Mouse (Mus musculus): ENCODE measurements at regions not wholly inside any gene's neighbourhood (a gene's known extent, or its start where the extent isn't known, plus 50 kb on each side); places are given as distances from the start of the nearest gene placed in this dataset.

DNA sequence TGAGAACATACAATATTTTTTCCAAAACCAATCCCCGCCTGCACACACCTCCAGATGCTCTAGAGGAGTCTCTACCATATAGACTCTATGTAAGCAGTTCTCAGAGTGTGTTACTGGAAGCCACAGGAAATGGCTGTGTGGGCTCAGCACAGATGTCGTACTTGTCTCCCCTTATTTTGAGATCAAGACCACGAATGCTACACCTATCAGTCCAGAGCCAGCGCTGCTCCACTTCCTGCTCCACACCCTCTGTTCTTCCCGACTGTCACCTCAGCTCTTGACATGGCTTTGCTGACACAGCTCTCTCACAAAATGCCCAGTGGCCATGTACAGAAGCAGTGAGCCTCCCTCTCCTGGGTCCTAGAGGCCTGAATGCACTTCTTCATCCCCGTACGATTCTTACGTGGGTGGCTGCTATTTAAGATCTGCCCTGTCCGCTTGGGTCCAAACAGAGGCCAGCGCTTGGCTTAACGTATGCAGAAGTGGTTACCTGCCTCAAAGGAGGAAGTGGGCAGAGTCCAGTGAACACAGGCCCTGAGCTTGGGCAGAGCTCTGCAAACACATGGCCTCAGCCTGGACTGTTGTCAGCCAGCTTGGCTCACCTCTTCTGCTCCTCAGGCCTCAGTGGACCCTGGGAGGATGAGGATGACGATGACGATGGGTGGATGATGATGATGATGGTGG is 80.5 kb upstream of the Msx2 start:
- no peak for DNase-seq

DNA sequence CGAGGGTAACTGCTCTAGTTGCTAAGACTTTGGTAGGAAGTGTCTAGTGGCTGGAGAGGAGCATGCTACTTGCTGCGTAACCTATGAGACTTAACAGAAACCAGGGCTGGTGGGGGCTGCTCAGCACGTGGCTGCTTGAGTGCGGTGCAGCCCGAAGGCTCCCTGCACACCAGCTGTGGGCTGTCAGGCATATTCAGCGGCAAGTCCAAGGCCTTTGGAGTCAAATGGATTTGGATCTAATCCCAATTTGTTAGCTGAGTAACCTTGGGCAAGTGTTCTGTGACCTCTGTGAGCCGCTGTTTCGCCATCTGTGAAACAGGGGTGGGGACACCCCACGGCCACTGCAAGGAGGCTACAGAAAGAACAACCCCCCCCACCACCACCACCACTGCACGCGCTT is 75.5 kb upstream of the Msx2 start:
- no peak for DNase-seq

DNA sequence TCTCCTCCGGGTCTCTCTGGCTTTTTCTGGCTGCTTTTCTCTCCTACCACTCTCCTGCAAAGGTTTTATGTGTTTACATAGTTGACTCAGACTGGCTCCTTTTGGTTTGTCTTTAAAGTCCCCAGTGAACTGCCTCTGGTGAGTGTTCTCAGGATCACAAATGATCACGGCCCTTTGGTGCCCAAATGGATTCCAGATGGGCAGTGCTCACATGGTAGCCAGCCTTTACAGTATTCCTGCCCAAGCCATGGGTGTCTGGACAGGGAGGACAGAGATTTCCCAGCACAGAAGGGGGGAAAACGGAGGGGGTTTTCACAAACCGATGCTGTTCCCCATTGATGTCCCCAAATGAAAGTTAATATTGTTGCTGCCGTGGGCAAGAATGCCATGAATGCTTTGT is 70.4 kb upstream of the Msx2 start:
- DNase-seq: no peak

DNA sequence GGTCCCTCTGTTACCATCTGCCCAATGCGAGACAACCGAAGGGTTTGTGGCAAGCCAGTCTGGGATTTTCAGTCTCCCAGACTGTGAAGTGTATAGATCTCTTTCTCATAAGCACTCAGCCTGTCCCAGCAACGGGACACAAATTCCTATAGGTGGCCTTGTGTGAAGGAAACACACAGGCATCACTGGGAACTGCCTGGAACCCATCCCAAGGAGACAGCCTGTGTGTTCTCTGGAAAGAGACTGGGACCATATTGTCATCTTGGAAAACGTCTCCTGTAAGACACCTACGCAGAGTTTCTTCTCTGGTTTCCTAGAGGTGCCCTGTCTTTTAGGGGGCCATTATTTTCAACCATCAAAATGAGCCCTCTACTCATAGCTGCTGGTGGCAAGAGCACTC is 66.9 kb upstream of the Msx2 start:
- DNase-seq: no peak

DNA sequence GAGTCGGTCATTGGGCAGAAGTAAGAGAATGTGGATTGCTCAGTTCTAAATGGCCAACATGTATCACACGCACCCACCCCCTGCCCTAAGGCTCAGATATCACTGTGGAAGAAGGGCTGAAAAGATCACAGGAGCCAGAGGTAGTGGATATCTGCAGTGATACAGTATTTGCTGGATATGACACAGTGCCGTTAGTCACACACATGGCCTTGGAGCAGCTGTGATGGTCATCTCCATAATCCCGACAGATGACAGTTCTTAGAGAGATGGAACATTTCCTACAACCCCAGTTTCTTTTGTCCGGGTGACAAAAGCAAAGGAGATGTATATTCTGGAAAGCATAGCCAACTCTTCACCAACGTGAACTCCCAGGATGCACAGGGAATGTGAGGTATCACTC is 65.1 kb upstream of the Msx2 start:
- DNase-seq: no peak

DNA sequence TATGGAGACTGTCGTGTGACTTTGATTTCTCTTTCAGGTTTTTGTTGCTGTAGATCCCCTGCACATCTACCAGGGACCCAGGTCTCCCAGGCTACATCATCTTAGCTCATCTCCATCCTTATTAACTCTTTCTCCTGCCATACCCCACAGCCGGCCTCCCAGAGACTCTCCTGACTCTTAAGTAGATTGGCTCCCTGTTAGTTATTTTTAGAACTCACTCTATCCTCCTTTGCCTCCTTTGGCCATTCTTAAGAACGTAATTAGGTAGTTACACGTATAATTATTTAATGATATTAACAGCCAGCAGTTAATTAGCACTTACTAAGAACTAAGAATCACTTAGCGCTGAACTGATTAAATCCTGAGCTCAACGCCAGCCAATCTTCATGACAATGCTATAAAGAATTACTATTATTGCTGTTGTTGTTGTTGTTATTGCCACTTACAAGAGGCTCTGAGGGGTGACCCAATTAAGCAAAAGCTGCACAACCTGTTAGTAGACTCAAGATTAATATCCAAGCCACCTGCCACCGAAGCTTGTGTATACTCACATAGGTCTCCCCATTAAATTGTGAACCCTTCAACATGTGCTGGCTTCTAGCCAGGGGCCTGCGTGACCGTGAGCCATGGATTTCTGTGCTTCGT is 63.0 kb upstream of the Msx2 start:
- DNase-seq: no peak

DNA sequence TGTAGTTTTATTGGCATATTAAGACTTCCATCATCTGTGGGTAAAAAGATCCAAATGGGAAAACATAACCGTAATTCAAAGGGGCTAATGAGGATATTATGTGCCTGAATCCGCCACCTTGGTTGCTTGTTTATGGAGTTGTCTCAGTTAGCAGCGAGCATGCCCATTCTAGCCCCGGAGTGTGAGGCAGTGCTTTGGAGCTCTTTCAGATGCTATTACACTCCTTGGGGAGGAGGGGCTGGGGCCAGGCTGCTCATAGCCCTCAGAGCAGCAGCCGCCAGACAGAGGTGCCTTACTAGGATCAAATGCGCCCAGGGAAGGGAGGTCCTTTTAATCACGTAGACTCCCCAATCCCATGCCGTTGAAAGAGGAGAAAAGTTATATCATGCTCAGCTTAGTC is 60.9 kb upstream of the Msx2 start:
- DNase-seq: no peak

DNA sequence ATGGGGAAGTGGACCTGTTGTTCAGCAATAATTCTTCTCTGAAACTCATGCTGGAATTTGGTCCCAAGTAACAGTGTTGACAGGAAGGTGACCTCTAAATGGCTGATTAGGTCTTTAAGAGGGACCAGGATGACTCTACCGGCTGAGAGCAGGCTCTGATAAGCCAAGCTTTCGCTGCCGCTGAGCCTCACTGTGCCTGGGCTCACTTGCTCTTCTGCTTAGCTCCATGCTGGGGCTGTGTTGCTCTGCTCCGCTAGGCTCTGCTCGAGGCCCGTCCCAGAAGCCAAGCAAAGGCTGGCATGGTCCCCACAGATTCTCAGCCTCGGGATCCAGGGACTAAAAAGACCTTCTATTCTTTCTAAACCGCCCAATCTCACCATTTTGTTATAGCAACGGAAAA is 54.0 kb upstream of the Msx2 start:
- no peak for DNase-seq

DNA sequence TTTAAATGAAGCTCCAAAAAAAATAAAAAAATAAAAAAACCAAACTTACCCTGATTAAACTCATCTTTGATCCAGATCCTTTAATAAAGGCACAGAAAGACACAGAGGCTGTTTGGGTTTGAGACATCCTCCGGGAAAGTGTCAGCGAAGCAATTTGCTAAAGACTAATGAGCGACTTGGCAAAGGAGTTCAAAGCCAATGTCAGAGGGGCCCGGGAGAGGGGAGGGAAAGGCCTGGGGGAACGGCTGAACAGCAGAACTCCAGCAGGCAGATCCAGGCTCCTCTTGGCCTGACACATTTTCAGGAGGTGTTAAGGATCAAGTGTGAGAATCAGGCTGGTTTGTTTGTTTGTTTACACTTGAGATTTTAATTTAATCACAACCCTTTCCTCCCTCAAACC is 49.9 kb upstream of the Msx2 start:
- no peak for DNase-seq

Measured in thymus, adult 18-20 months (tissue).